Mouse (Mus musculus): Measurements from ENCODE around the gene Vrk1.

The Vrk1 gene

DNA sequence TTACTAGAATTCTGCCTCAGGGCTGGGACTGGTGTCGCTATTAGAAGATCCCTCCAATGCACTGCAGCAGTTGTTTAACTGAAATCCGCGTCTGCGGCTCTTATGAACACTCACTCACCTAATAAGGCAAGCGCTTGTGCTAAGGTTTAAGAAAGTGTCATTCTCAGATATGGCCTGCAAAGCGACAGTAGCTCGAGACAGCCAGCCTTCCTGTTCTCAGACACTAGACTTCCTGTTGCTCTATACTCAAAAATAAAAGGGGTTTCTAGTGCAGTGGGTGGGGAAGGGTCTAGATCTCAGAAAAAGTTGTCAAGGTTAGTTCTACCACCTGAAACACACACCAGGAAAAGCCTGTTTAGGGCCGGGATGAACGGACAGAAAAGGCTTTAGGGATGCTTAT, 21.9 kb downstream of the Vrk1 start:
- in situ Hi-C loops (cut with MboI; ENCODE audit: low pct_unique_long_range_greater_than_20kb in 1 of 2, low sequenced_read_pairs in 2 of 2, unreplicated experiment in 1 of 2) = no loop called here

DNA sequence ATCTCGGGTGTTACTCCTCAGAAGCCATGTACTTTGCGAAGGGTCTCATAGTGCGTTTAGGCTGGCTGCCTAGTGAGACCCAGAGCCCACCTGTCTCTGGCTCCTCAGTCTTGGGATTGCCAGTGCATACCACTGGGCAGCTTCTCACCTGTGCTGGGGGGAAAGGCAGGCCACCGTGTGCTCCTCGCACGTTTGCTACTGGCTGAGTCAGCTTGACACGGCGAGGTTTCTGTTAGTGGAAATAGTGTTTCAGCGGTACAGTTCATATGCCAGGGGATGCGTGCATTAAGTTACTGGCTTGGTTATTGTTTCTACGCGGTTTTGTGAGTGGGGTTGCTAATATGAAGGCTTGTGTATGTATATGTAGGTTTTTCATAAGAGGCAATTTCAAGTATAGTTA, 22.3 kb downstream of the Vrk1 start:
- in situ Hi-C loops (cut with MboI; ENCODE audit: low pct_unique_long_range_greater_than_20kb in 1 of 2, low sequenced_read_pairs in 2 of 2, unreplicated experiment in 1 of 2) = no loop called here

DNA sequence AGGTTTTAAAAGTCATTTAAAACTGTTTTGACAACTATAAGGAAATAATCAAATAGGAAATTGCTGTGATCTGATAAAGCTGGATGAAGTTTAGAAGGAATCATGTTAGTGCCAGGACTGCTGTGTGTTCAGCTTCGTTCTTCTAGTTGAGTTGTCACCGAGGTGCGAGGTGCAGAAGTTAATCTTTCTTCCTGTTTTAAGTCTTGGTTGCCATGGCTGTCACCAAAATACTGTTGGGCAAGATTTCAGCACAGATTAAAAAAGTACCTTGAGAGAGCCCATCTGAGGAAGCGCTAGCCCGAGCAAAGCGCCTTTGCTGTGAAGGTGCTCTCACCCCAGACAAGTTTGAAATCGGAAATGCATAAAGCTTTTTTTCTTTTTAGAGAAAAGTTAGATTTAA, 24.2 kb downstream of the Vrk1 start:
- in situ Hi-C loops (cut with MboI; ENCODE audit: low pct_unique_long_range_greater_than_20kb in 1 of 2, low sequenced_read_pairs in 2 of 2, unreplicated experiment in 1 of 2) = no loop called here

DNA sequence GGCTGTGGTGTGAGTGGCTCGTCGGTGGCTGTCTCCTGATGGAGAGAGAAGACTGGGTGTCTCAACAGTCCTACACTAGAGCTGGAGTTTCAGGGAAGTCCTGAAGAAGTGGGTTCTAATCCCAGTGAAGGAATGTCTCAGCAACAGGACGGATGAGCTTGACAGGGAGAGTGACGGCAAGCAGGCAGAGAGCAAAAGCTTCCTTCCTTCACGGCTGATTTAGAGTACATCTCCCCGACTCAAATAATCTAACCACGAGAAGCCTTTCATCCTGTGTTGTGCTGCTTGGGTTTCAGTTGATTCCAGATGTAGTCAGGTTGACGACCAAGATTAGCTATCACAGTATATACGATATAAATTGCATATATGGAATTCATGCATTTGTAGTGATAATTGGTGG, 24.7 kb downstream of the Vrk1 start:
- in situ Hi-C loops (cut with MboI; ENCODE audit: low pct_unique_long_range_greater_than_20kb in 1 of 2, low sequenced_read_pairs in 2 of 2, unreplicated experiment in 1 of 2) = no loop called here

DNA sequence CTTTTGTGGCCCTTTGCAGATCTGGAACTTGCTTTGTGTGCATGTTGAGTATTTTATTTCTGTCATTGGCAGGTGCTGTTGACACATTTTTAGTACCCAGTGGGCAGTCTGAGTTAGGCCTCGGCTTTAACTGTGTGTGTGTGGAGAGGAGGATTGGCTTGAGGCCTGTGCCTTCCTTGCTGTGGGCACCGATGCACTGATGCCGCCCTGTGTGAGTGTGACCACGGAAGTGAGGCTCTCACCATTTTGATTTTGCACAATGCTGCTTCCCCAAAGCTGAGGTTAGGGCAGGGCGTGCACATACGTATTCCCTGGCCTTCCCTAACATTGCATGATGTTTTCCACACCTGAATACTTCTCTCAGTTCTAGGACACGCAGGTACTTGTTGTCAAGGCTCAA, 30.2 kb downstream of the Vrk1 start:
- in situ Hi-C loops (cut with MboI; ENCODE audit: low pct_unique_long_range_greater_than_20kb in 1 of 2, low sequenced_read_pairs in 2 of 2, unreplicated experiment in 1 of 2) = no loop called here

DNA sequence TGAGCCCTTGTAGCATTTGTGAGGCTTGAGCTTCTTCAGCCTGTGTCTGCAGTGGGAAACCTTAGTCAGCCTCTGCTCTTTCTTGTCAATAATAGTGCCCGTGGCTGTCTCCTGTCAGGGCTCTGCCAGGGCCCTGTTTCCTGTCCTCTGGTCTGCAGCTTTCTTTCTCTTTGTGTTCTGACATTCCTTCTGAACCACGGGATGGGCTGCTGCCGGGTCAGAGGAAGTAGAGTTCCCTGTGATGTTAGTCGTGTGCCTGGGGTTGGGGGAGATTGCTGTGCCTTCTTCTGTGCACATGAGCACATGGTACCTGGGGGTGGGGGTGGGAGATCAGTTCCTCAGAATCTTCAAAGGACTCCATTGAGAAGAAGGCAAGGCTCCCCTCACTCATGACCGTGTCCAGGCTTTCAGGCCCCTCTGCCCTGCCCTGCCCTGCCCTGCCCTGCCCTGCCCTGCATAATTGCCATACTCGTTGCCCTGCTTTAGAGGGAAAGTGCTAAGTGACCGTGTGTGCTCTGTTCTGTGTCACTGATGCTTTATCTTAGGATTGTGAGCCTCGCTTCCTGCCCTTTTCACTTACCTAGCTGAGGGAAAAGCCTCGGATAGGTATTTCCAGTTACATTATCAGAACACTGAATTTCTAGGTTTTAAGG, 36.2 kb downstream of the Vrk1 start:
- in situ Hi-C loops (cut with MboI; ENCODE audit: low pct_unique_long_range_greater_than_20kb in 1 of 2, low sequenced_read_pairs in 2 of 2, unreplicated experiment in 1 of 2) = no loop called here

DNA sequence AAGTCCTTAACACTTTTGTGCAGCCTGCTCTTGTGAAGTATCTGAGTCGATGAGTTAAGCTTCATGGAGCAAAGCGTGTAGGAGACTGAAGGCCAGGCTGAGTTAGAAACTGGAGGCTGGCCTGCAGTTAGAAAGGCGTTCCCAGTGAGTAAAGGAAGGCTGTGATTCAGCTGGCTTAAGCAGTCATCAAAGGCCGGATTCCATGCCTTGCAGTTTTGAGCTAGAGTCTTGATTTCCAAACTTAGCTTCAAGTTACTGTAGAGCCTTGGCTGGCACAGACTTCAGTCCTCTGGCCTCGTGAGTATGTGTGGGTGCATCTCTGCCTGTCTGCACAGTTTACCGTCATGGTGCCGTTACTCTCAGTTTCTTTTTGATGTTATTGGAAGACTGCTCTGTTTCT, 42.2 kb downstream of the Vrk1 start:
- in situ Hi-C loops (cut with MboI; ENCODE audit: low pct_unique_long_range_greater_than_20kb in 1 of 2, low sequenced_read_pairs in 2 of 2, unreplicated experiment in 1 of 2) = no loop called here

DNA sequence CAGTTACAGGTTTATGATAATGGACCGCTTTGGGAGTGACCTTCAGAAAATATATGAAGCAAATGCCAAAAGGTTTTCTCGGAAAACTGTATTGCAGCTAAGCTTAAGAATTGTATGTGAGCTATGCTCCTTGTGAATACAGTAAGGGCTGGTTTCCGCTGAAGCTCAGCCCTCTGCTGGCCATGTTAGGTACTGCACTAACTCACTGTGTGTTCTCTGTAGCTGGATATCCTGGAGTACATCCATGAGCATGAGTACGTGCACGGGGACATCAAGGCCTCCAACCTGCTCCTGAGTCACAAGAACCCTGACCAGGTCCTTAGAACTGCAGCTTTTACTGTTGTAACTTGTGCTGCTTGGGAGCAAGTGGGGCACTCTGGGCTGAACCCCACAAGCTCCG, 45.8 kb downstream of the Vrk1 start:
- in situ Hi-C loops (cut with MboI; ENCODE audit: low pct_unique_long_range_greater_than_20kb in 1 of 2, low sequenced_read_pairs in 2 of 2, unreplicated experiment in 1 of 2) = no loop called here

DNA sequence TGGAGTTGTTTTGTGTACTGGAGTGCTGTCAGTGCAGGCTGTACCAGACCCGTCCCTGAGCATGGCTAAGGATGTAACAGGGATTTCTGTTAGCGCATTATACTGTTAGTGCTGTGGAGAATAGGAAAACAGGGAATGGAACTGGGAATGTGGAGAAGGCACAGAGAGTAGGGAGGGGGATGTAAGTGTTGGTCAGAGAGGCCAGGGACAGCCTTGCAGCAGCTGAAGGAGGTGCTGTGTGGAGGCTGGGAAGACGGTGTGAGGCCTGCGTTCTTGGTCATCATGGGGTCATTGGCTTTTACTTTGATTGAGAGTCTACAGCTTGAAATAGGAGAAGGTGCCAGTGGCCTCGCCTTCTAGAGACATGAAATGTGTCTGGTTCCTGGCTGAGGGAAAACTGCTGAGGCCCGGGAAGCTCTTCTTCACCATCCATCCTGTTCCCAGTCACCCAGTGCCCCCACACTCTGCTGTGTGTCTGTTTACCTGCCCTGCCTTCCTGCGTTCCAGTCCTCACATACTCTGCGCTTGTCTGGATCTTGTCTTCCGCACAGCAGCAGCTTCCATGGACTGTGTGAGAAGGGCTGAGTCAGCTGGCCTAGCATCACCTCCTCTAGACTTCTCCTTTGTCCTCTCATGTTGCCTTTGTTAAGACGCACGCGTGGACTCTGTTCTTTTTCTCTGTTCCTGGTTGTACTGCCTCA, 50.0 kb downstream of the Vrk1 start:
- in situ Hi-C loops (cut with MboI; ENCODE audit: low pct_unique_long_range_greater_than_20kb in 1 of 2, low sequenced_read_pairs in 2 of 2, unreplicated experiment in 1 of 2) = no loop called here

DNA sequence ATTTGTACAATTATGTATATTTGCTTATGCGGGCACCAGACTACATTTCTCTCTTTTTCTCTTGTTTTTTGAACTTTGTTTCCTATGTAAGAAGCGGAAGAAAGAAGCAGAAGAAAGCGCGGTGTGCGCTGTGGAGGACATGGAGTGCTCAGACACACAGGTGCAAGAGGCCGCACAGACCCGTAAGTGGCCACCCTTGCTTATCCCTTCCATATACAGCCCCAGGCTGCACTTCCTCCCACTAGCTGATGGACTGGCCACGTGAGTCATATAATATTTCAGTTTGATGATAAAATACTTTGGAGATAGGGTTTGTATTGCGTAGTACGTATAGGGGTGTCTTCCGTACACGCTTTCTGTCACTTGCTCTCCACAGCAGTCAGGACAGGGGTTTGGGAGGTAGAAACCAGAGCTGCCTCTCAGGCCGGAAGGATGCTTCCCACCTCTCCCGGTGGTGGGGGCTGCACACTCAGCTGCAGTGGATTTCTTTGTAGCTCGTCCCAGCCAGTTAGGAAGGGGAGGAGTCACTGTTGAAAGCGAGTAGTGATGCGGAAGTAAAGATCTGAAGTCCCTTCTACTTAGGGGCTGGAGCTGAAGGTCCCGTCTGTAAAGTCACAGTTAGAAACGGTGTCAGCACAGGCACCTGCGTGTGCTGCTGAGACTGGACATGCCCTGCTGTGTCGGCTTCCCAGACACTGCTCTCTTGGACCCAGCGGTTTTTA, 60.6 kb downstream of the Vrk1 start:
- in situ Hi-C loops (cut with MboI; ENCODE audit: low pct_unique_long_range_greater_than_20kb in 1 of 2, low sequenced_read_pairs in 2 of 2, unreplicated experiment in 1 of 2) = no loop called here

DNA sequence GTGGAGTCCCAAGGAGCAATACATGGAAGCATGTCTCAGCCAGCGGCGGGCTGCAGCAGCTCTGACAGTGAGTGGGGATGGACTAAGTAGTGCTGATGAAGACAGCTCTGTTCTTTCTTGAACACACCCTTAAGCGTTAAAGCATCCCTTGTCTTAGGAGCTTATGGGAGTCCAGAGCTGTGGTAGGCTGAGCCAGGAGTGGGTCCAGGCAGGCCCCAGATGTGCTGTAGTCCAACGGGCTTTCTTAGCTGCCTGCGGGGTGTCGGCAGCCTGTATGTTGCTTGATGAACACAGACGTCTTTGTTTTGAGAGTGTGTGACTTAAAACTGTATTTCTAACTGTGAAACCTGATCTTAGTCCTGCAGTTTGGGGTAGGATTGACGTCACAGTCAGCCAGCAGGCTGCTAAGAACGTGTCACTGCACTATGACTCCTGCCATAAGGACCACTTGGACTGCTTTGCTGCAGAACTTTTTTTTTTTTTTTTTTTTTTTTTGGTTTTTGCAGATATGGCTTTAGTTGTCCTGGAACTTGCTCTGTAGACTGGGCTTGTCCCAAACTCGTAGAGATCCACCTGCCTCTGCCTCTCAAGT, 61.6 kb downstream of the Vrk1 start:
- in situ Hi-C loops (cut with MboI; ENCODE audit: low pct_unique_long_range_greater_than_20kb in 1 of 2, low sequenced_read_pairs in 2 of 2, unreplicated experiment in 1 of 2) = no loop called here

DNA sequence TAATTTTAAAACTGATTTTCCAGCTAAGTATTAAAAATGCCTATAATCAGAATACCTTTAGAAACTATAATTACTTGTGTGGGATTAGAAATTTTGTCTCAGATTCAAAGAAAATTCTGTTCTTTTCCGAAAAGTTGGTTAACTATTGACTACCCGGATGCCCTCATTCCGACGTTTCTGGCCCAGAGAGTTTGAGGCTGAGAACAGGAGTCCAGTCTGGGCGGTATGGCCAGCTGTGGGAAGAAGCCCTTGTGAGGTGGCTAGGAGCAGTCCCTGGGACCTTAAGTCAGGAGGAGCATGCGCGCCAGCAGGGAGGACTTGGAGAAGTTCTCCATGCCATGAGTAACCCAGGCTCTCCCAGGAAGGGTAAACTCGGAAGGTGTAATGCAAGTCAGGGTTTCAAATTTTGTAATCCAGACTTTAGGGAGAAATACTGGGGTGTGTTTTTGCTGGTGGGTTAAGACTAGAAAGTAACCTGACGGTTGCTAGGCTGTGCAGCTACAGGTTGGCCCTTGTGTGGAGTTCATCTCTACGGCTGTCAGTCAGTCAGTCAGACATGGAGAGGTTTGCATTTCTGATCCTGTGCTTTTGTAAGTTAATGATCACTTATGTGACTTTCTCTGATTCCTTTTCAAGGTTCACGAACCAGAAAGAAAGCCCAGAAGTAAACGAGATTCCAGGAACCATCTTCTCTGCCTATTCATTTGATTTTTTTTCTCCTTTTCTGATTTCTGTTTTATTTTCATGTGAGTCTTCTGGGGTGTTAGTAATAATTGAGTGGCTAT, 64.5 kb downstream of the Vrk1 start:
- in situ Hi-C loops (cut with MboI; ENCODE audit: low pct_unique_long_range_greater_than_20kb in 1 of 2, low sequenced_read_pairs in 2 of 2, unreplicated experiment in 1 of 2) = no loop called here

DNA sequence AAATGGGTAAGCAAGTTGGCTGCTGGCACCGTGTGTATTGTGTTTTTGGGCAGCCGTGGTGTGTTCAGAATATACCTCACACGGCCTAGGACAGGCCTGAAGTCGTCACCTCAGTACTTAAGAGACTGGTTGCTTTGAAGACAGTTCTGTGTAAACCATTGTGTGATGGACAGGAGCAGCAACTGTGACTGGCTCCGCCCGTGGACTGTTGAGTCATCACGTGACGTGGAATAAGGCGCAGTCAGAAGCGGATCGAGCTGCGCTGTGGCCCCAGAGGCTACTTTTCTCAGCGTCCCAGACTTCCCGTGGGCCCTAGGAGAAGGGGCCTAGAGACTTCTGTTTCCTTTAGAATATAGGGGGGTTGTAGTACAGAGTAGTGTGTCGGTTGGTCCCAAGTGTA, 66.1 kb downstream of the Vrk1 start:
- in situ Hi-C loops (cut with MboI; ENCODE audit: low pct_unique_long_range_greater_than_20kb in 1 of 2, low sequenced_read_pairs in 2 of 2, unreplicated experiment in 1 of 2) = no loop called here

DNA sequence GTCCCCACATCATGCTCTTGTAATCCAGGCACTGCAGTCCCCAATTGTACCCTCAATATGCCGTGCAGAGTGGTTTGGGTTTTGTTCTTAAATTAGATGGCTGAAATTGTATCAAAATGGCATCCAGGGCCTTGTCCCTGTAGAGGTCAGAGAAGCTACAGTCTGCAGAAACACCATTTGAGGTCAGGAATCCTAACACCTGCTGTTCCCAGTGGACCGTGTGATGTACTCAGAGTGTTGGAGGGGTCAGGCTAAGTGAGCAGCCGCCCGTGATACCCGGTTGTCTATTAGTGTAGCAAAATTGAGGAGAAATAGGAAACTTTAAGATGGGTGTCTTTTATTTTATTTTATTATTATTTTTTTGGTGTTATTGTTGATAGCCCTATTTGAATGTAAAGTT, 70.5 kb downstream of the Vrk1 start:
- in situ Hi-C loops (cut with MboI; ENCODE audit: low pct_unique_long_range_greater_than_20kb in 1 of 2, low sequenced_read_pairs in 2 of 2, unreplicated experiment in 1 of 2) = no loop called here

DNA sequence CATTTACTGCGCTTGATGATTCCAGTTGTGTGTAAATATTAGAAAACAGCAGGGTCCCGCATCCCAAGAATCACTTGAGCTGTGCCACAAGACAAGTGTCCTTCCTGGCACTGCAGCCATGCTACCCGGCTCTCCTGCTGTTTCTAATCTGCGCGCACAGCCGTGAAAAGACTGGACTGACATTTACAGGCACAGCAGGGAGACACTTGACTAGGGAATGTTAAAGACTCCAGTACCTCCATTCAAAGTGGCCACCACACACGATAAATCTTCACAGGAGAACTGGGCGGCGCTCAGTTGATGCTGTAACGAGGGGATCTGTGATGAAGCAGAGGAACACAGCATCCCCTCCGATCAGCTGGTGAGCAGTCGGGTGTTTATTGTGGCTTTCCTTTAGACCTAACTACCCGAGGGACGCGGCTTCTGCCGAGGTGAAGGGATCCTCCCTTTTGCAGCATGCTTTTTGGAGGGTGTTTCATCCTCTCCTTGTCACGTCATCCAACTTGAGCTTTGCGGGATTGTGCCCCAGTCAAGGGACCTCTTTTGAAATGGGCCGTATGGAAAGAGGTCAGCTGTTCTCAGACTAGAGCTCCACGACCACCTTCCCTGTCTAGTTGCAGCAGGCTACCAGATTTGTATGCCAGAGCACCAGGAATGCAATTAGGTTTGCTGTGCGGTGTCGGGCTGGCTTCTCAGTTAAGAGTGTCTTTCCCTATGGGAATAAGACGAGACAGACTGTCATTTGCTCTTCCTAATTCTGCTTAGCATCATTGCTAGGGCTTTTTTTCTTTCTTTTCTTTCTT, 71.1 kb downstream of the Vrk1 start:
- in situ Hi-C loops (cut with MboI; ENCODE audit: low pct_unique_long_range_greater_than_20kb in 1 of 2, low sequenced_read_pairs in 2 of 2, unreplicated experiment in 1 of 2) = no loop called here

DNA sequence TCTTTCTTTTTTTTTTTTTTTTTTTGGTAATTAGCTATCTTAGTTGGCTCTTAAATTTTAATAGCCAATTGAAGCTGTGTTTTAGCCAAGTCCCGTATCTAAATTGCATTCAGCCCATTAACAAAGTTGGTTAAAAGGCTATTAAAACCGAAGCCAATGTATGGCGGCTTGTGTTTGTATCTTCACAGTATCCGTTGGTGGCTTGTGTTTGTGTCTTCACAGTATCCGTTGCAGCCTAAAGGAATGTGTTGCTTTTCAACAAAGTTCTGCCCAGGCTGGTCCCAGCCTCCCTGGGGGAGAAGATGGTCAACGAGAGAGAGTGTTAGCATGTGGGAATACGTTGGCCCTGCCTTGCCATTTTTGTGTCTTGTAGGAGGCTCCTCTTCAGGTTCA, 71.7 kb downstream of the Vrk1 start:
- in situ Hi-C loops (cut with MboI; ENCODE audit: low pct_unique_long_range_greater_than_20kb in 1 of 2, low sequenced_read_pairs in 2 of 2, unreplicated experiment in 1 of 2) = no loop called here

DNA sequence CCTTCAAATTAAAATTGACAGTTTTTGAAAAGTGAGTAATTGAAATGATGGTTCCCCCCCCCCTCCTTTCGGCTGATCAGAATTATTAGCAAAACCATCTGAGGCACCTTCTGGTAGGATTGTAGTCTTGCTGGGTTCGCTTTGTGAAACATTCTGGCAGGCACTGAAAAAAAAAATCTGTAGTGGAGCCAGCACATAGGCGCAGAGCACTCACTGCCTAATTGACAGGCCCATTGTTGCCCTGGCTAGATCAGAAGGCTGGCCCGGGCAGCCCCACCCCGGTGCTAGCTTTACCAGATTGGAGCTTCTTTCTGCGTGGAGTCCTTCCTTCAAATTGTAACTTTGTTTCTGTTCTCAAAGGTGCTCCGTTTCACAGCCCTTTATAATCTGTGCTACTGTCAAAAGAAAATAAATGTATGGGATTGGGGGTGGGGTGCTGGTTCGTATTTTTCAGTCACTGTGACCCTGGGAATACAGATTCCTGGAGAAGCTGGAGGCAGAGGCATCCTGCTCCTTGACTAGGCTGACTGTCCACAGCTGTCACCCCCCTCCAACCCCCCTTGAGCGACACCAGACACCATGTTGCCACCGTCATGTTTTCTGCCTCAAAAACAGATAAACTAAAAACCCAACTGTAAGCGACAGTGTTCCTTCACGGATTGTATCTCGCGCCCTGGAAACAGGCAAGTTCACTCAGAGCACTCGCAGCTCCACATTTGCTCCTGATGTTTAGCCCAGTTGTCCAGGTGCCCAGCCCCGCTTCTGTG, 72.3 kb downstream of the Vrk1 start:
- in situ Hi-C loops (cut with MboI; ENCODE audit: low pct_unique_long_range_greater_than_20kb in 1 of 2, low sequenced_read_pairs in 2 of 2, unreplicated experiment in 1 of 2) = no loop called here
